Mouse (Mus musculus) spleen, adult 2 months (tissue): ENCODE data around the gene Ddx39.

Source experiments
- CTCF ChIP-seq: fragments of 200-500 bp; IDR thresholded peaks from 2 replicates; pipeline ENCODE4 v1.5.1; 2011; ENCODE audit warnings: mild to moderate bottlenecking, inconsistent platforms; ENCODE audit not compliant: insufficient read depth, insufficient read length, insufficient replicate concordance; ENCODE audit errors: extremely low read depth
- POLR2A ChIP-seq: fragments of 200-500 bp; IDR thresholded peaks from 2 replicates; pipeline ENCODE4 v1.6.1; 2011; ENCODE audit warnings: low read depth, low read length, inconsistent platforms

DNA sequence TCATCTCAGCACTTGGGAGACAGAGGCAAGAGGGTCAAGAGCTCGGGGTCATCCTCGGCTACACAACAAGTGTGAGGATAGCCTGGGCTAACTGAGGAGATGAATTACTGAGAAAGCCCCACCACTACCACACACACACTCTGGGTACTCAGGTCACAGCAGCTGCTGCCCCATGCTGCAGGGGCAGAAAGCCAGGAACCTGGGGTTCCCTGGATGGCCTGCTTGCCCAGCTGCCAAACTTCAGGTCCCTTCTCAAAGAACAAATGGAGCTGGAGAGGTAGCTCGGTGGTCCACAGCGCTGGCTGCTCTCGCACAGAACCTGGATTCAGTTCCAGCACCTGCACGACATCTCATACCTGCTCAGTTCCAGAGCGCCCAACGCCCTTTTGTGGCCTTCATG, 49.1 kb downstream of the Ddx39 start:
- TF ChIP-seq CTCF = no peak
- TF ChIP-seq POLR2A = no peak
